Mouse (Mus musculus) heart, postnatal 0 days (tissue): ENCODE measurements at regions not wholly inside any gene's neighbourhood (a gene's known extent, or its start where the extent isn't known, plus 50 kb on each side); places are given as distances from the start of the nearest gene placed in this dataset.

Source experiments
- CTCF ChIP-seq: IDR thresholded peaks from 2 replicates; pipeline ENCODE4 v1.5.1; 2016; ENCODE audit warnings: antibody characterized with exemption, control low read depth, low read depth
- EP300 ChIP-seq: IDR thresholded peaks from 2 replicates; pipeline ENCODE4 v1.6.1; 2016; ENCODE audit warnings: antibody characterized with exemption, low read depth

DNA sequence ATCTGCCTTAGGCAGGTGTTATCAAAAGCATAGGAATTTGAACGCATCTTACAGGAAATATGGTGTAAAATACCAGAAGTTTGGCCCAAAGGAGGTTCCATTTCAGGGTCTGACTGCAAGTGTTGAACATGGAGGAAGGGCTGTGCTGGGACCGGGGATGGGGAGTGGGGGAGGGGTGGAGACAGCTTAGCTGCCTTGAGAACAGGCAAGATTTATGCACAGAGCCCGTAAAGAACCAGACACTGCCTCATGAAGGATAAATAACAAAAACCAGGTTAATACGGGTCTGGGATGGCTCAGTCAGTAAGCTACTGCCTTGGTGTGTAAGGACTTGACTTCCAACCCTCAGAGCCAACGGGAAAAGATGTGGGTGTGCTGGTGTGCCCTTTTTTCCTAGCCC, 91.1 kb downstream of the 3110018I06Rik start:
- TF ChIP-seq CTCF = no peak
- no peak for TF ChIP-seq EP300
